Mouse (Mus musculus) forebrain, embryonic 12.5 days (tissue): ENCODE data around the gene Cd2bp2. TPM values are rescaled to one million over a fixed set of nuclear protein-coding genes. Genes with fewer than 3 reads are reported as not detected.

Experiments
- ATAC-seq: fragments of 200-750 bp; cut with Nextera tagmentation; 2 replicates; pipeline ENCODE4 v1.8.0; 2017; ENCODE audit warnings: moderate TSS enrichment; ENCODE audit not compliant: low FRiP score
- H3K27ac ChIP-seq: fragments of 300-500 bp; sonication (generic); 2 replicates; pipeline ENCODE4 v1.5.1; 2016; ENCODE audit warnings: mild to moderate bottlenecking
- H3K27me3 ChIP-seq: fragments of 300-500 bp; sonication (generic); 2 replicates; pipeline ENCODE4 v1.6.1; 2016; ENCODE audit warnings: mild to moderate bottlenecking
- H3K36me3 ChIP-seq: fragments of 300-500 bp; sonication (generic); replicated peaks from 2 replicates; pipeline ENCODE4 v1.6.1; 2016; ENCODE audit warnings: mild to moderate bottlenecking
- H3K4me1 ChIP-seq: fragments of 300-500 bp; sonication (generic); 2 replicates; pipeline ENCODE4 v1.6.1; 2016
- H3K4me2 ChIP-seq: fragments of 300-500 bp; sonication (generic); 2 replicates; pipeline ENCODE4 v1.6.1; 2016; ENCODE audit warnings: mild to moderate bottlenecking, moderate library complexity
- H3K4me3 ChIP-seq: fragments of 300-500 bp; sonication (generic); replicated peaks from 2 replicates; pipeline ENCODE4 v1.5.1; 2016; ENCODE audit warnings: mild to moderate bottlenecking
- H3K9ac ChIP-seq: fragments of 300-500 bp; sonication (generic); 2 replicates; pipeline ENCODE4 v1.6.1; 2016; ENCODE audit warnings: mild to moderate bottlenecking
- H3K9me3 ChIP-seq: fragments of 300-500 bp; sonication (generic); 2 replicates; pipeline ENCODE4 v1.6.1; 2016
- WGBS: fragments of 180-500 bp; shearing (Covaris S2); methylation state at CpG from one replicate; pipeline ENCODE4 v1.1.7; 2016; 5-methylcytosine and 5-hydroxymethylcytosine counted together
- polyA plus RNA-seq: library from polyadenylated mRNA; unstranded; fragments of >200 nt; fragmentation: Nextera tagmentation; extraction: Ambion mirVana; gene quantifications from 2 replicates; pipeline ENCODE4 v1.2.1, GENCODE M21; 2016

Cd2bp2 gene
- polyA plus RNA-seq, 1 experiment from 2014 or later: 104 TPM

- peak; percentile 12; the same call in 1 of the 2 replicates for ATAC-seq
- Histone ChIP-seq H3K9me3 (no peaks in the 10 kb centered on the region), H3K4me3 (peak overlapping the region; percentile 96), H3K4me1 (peaks cover 35% of the 10 kb centered on the region), H3K36me3 (peaks cover 23% of the 10 kb centered on the region), H3K4me2 (peak overlapping the region; percentile 100), H3K27me3 (0 out of 2 replicates have a peak, but pooled peaks cover 2% of the 10 kb centered on the region), H3K27ac (peak overlapping the region; percentile 87), H3K9ac (peak overlapping the region; percentile 96)
- under 1% methylated on average over 53 of the region's 53 CpGs for WGBS
These were observed 11.8 kb upstream of the Cd2bp2 start for GRCm38 (mm10) chr7:127207374-127208294.

- 73% methylated on average over 2 of the region's 2 CpGs for WGBS
- Histone ChIP-seq H3K27ac (no peak overlapping the region), H3K9ac (peak overlapping the region; percentile 96)
These were observed 10.8 kb upstream of the Cd2bp2 start for GRCm38 (mm10) chr7:127206606-127207005.

GRCm38 (mm10) chr7:127196484-127196883 is 634 bp upstream of the Cd2bp2 start:
- peak overlapping the region; percentile 58 for H3K9ac ChIP-seq
- H3K9me3 ChIP-seq: no peaks in the 10 kb centered on the region
- no peaks in the 10 kb centered on the region for H3K27me3 ChIP-seq
- peak overlapping the region; percentile 61 for H3K4me2 ChIP-seq
- H3K4me3 ChIP-seq: peak overlapping the region; percentile 76
- H3K4me1 ChIP-seq: peaks cover 22% of the 10 kb centered on the region
- 58% methylated on average over 11 of the region's 11 CpGs for WGBS
- H3K36me3 ChIP-seq: peaks cover 78% of the 10 kb centered on the region
- no peak for ATAC-seq
- H3K27ac ChIP-seq: peak overlapping the region; percentile 75

More at GRCm38 (mm10) chr7:127206606-127207005, 10.8 kb upstream of the Cd2bp2 start:
- H3K9me3 ChIP-seq: no peaks in the 10 kb centered on the region
- peak overlapping the region; percentile 100 for H3K4me2 ChIP-seq
- H3K4me1 ChIP-seq: peaks cover 35% of the 10 kb centered on the region
- H3K36me3 ChIP-seq: peaks cover 31% of the 10 kb centered on the region
- H3K27me3 ChIP-seq: no peaks in the 10 kb centered on the region
- peak overlapping the region; percentile 96 for H3K4me3 ChIP-seq
- no peak for ATAC-seq

- WGBS: 83% methylated on average over 7 of the region's 7 CpGs
- Histone ChIP-seq H3K27ac (peak overlapping the region; percentile 89; the same call in 1 of the 2 replicates), H3K4me2 (peak overlapping the region; percentile 87), H3K36me3 (peaks cover 69% of the 10 kb centered on the region), H3K9me3 (no peaks in the 10 kb centered on the region), H3K27me3 (no peaks in the 10 kb centered on the region), H3K9ac (peak overlapping the region; percentile 83), H3K4me3 (peak overlapping the region; percentile 76), H3K4me1 (peaks cover 22% of the 10 kb centered on the region)
- ATAC-seq: no peak
These were observed 1.2 kb downstream of the Cd2bp2 start for GRCm38 (mm10) chr7:127194633-127195029.

- no peak for ATAC-seq
- peak overlapping the region; percentile 76 for H3K4me3 ChIP-seq
- peaks cover 64% of the 10 kb centered on the region for H3K36me3 ChIP-seq
- peak overlapping the region; percentile 87 for H3K4me2 ChIP-seq
- 96% methylated on average over 17 of the region's 17 CpGs for WGBS
- H3K27me3 ChIP-seq: no peaks in the 10 kb centered on the region
- peaks cover 22% of the 10 kb centered on the region for H3K4me1 ChIP-seq
- H3K27ac ChIP-seq: no peak overlapping the region
- H3K9ac ChIP-seq: 0 out of 2 replicates have a peak overlapping the region, but pooled peaks have one; percentile 83
- no peaks in the 10 kb centered on the region for H3K9me3 ChIP-seq
These were observed 1.7 kb downstream of the Cd2bp2 start for GRCm38 (mm10) chr7:127194011-127194632.

- H3K9me3 ChIP-seq: no peaks in the 10 kb centered on the region
- no peak for ATAC-seq
- H3K4me3 ChIP-seq: no peak overlapping the region
- no peak overlapping the region for H3K9ac ChIP-seq
- no peaks in the 10 kb centered on the region for H3K27me3 ChIP-seq
- peaks cover 53% of the 10 kb centered on the region for H3K36me3 ChIP-seq
- WGBS: 90% methylated on average over 5 of the region's 5 CpGs
- peaks cover 22% of the 10 kb centered on the region for H3K4me1 ChIP-seq
- H3K27ac ChIP-seq: no peak overlapping the region
- no peak overlapping the region for H3K4me2 ChIP-seq
These were observed 2.9 kb downstream of the Cd2bp2 start for GRCm38 (mm10) chr7:127192989-127193388.

- peaks cover 41% of the 10 kb centered on the region for H3K36me3 ChIP-seq
- ATAC-seq: no peak
- no peak overlapping the region for H3K27ac ChIP-seq
- H3K9ac ChIP-seq: no peak overlapping the region
- no peaks in the 10 kb centered on the region for H3K27me3 ChIP-seq
- 83% methylated on average over 6 of the region's 6 CpGs for WGBS
- no peaks in the 10 kb centered on the region for H3K9me3 ChIP-seq
- H3K4me1 ChIP-seq: peaks cover 14% of the 10 kb centered on the region
- H3K4me3 ChIP-seq: no peak overlapping the region
- no peak overlapping the region for H3K4me2 ChIP-seq
These were observed 5.2 kb downstream of the Cd2bp2 start for GRCm38 (mm10) chr7:127190672-127191071.

GRCm38 (mm10) chr7:127188305-127189276 is 7.3 kb downstream of the Cd2bp2 start:
- Histone ChIP-seq H3K4me1 (no peaks in the 10 kb centered on the region), H3K9me3 (no peaks in the 10 kb centered on the region), H3K27ac (no peak overlapping the region), H3K9ac (no peak overlapping the region), H3K4me2 (no peak overlapping the region), H3K4me3 (no peak overlapping the region), H3K36me3 (peaks cover 28% of the 10 kb centered on the region), H3K27me3 (no peaks in the 10 kb centered on the region)
- WGBS: 89% methylated on average over 17 of the region's 17 CpGs
- no peak for ATAC-seq

- 74% methylated on average over 10 of the region's 10 CpGs for WGBS
- Histone ChIP-seq H3K4me2 (no peak overlapping the region), H3K9ac (no peak overlapping the region), H3K36me3 (peaks cover 16% of the 10 kb centered on the region), H3K27ac (no peak overlapping the region), H3K4me1 (no peaks in the 10 kb centered on the region), H3K9me3 (no peaks in the 10 kb centered on the region), H3K4me3 (no peak overlapping the region), H3K27me3 (no peaks in the 10 kb centered on the region)
- ATAC-seq: no peak
These were observed 8.5 kb downstream of the Cd2bp2 start for GRCm38 (mm10) chr7:127187351-127187750.

DNA sequence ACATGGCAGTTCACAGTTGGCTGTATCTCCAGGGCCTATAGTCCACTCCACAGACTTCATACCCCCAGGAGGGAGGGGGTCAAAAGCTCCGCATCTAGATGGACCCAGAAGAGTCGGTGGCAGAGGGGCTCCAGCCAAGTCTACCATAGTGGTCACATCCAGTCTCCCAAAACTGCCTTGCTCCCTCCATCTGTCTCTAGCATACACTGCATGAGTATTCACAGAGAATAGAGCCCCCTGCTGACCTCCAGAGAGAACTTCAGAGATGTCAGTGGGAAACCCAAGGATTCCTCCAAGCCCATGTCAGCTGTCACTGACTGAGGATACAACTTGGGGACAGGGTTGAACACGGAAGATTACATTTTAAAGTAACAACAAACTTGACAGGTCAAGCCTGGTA is 10.2 kb downstream of the Cd2bp2 start:
- no peak for ATAC-seq
- H3K4me3 ChIP-seq: no peak overlapping the region
- H3K4me2 ChIP-seq: no peak overlapping the region
- H3K9ac ChIP-seq: no peak overlapping the region
- 69% methylated on average over 3 of the region's 3 CpGs for WGBS
- H3K27me3 ChIP-seq: no peaks in the 10 kb centered on the region
- no peaks in the 10 kb centered on the region for H3K9me3 ChIP-seq
- no peak overlapping the region for H3K27ac ChIP-seq
- no peaks in the 10 kb centered on the region for H3K4me1 ChIP-seq
- H3K36me3 ChIP-seq: no peaks in the 10 kb centered on the region

GRCm38 (mm10) chr7:127184720-127185119 is 11.1 kb downstream of the Cd2bp2 start:
- no peak overlapping the region for H3K9ac ChIP-seq
- H3K9me3 ChIP-seq: no peaks in the 10 kb centered on the region
- H3K4me3 ChIP-seq: no peak overlapping the region
- no peak overlapping the region for H3K4me2 ChIP-seq
- no peak for ATAC-seq
- no peaks in the 10 kb centered on the region for H3K27me3 ChIP-seq
- 63% methylated on average over 1 of the region's 1 CpGs for WGBS
- no peak overlapping the region for H3K27ac ChIP-seq
- no peaks in the 10 kb centered on the region for H3K36me3 ChIP-seq
- H3K4me1 ChIP-seq: no peaks in the 10 kb centered on the region
